Mouse (Mus musculus) skeletal muscle tissue, adult 2 months (tissue): ENCODE measurements around the gene Atp6v1e2.

Source experiments
- DNase-seq: peaks from one replicate; pipeline ENCODE4 v3.0.0-alpha.2; 2012; ENCODE audit warnings: low read depth, low spot score

Gene Atp6v1e2

DNA sequence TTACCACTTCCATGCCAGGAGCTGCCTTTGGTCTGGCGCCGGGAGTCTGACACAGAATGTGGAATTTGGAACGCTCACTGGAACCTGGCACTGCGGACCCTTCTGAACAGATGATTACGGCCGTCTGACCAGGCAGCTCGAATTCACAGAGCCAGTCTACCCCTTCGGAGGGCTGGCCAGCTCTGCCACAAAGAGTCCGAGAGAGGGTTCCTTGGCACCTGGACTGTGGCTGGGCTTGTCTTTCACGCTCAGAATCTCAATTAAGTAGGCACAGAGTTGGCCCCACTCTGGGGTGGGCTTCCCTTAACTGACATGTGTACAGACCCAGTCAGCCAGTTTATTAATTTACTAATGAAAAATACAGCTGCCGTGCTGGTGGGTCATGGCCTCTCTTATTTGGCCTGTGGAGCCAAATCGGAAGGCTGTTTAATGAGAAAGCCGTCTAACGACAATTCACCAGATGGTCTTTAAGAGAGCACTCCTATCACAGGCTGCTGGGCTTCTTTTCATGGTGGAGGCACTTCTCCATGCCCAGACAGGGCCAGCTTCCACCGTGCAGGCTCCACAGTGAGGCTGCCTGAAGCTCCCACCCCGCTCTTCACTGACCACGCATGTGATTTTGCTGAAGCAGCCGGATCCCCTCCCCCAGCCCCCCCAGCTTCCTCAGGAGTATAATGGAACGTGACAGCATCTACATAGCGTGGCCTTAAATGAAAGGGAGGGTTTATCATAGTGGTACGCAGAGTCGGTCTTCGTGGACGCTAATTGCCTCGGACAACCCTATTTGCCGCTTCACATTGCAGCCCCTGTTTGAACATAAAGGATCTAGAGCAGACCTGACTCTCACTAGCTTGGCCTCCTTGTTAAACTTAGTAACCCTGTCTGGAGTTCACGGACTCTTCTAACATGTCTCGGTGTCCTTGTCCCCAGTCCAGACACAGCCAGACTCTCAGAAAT lies at the start of gene Atp6v1e2:
Atp6v1e2 (minus strand) TSS at position 58 of the 957 bp plus-strand sequence.
- no peak for DNase-seq

- no peak for DNase-seq
Observed at GRCm38 (mm10) chr17:86997323-86997722, 49.6 kb upstream of the Atp6v1e2 start.

DNA sequence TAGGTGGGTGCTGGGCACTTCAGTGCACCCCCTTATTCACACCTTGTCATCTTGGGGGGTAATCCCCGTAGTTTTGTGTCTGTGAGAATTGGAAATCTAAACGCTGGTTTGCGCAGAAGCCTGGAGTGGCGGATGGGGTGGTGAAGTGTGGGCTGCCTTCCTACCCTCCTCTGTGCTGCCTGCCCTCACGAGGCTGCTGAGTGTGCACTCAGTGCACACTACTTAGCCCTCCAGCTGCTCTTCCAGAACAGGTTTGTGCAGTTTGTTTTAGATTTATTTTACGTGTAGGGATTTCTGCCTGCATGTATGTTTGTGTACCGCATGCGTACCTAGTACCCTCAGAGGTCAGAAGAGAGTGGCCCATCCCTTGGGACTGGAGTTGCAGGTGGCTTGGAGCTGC lies 43.6 kb upstream of the Atp6v1e2 start:
- no peak for DNase-seq

GRCm38 (mm10) chr17:86988601-86989184 lies 41.0 kb upstream of the Atp6v1e2 start:
- peak; percentile 57 for DNase-seq

DNA sequence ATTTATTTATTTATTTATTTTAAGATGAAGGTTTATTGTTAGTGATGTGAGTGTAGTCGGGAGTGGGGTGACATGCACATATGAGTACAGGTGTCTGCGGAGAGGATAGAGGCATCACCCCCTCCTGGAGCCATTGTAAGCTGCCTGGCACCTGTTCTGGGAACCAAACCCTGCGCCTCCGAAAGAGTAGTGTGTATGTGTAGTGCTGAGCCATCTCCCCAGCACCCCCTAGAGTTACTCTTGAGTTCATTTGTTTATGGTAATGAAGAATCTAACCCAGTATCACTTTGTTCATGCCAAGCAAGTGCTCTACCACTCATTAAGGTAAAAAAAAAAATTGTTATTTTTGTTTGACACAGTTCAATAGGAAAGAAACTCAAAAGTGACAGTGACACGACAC lies 40.5 kb upstream of the Atp6v1e2 start:
- DNase-seq, result no peak

GRCm38 (mm10) chr17:86986449-86987138 lies 38.9 kb upstream of the Atp6v1e2 start:
- DNase-seq, result no peak

DNA sequence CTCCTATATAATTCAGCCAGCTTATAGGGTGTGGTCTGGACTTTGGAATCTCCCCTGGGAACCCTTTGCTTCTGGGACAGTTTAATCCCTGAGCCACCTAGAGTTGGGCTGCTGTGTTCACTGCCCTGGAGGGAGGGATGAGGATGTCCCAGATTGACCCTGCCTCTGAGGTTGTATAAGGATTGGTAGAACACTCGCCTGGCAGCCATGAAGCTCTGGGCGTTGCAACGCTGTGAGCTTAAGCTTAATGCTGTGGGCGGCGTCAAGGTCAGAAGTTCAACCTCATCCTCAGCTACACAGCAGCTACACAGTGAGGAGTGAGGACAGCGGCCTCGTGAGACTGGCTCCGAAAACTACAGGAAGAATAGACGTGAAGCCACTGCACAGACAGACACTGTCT lies 34.8 kb upstream of the Atp6v1e2 start:
- DNase-seq, result peak; percentile 86

GRCm38 (mm10) chr17:86981701-86982100 lies 34.0 kb upstream of the Atp6v1e2 start:
- no peak for DNase-seq

DNA sequence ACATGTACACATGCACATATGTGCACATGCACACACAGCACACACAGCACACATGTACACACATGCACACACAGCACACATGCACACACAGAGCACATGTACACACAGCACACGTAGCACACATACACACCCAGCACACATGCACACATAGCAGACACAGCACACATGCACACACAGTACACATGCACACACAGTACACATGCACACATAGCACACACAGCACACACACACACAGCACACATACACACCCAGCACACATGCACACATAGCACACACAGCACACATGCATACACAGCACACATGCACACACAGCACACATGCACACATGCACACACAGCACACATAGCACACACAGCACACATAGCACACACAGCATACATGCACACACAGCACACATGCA lies 33.5 kb upstream of the Atp6v1e2 start:
- no peak for DNase-seq

GRCm38 (mm10) chr17:86978496-86978895 lies 30.8 kb upstream of the Atp6v1e2 start:
- DNase-seq, result no peak

DNA sequence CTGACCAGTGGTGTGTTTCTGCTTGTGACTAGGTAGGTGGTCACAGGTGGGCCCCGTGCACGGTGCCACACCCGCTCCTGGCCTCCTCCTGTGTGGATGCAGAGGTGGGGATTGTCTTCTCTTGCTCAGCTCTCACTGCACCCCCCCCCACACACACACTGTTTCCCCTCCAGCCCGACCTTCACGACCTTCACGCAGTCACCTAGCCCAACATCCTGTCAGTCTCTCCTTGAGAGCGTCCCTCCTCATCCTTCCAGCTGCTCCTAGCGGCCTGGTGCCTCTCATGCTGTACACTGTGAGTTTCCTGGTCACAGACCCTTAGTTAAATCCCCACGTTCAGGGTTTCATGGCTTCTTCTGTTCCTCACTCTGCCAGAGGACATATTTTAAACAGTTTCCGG lies 28.7 kb upstream of the Atp6v1e2 start:
- DNase-seq, result no peak

DNA sequence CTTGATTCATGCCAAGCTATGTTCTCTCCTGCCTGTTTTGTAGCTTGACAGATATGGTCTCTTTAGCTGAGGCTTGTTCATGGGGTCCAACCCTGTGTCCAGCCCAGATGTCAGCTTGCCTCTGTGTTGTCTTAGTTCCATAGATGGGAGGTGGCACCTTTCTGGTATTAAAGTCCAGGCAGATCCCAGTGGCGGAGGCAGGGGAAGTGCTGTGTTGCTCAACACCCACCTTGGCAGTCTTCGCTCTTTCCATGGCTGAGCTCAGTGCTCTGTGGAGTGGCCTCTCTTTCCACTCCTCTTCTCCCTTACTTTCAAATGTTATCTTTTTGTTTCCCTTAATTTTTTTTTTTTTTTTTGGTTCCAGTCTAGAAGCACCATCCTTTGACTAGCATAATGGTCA lies 25.4 kb upstream of the Atp6v1e2 start:
- no peak for DNase-seq

- DNase-seq, result no peak
Observed at GRCm38 (mm10) chr17:86971860-86972259, 24.2 kb upstream of the Atp6v1e2 start.

DNA sequence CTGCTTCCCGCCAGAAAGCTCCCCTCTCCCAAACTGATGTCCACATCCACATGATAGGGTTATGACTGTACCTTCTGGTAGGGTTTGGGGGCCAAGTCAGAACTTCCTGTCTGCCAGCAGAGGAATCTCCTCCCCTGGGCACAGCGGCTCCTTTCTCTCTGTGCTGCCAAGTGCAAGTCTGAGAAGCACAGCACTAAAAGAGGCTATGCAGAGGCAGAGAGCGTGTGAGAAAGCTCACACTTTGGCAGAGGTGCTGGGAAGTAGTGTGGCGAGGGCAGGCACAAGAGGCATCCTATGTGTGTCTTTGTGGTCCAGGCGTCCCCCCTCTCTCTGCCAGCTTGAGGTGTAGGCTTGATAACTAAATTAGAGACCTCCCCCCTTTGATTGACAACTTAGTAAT lies 23.3 kb upstream of the Atp6v1e2 start:
- no peak for DNase-seq

GRCm38 (mm10) chr17:86970026-86970750 lies 22.5 kb upstream of the Atp6v1e2 start:
- no peak for DNase-seq

DNA sequence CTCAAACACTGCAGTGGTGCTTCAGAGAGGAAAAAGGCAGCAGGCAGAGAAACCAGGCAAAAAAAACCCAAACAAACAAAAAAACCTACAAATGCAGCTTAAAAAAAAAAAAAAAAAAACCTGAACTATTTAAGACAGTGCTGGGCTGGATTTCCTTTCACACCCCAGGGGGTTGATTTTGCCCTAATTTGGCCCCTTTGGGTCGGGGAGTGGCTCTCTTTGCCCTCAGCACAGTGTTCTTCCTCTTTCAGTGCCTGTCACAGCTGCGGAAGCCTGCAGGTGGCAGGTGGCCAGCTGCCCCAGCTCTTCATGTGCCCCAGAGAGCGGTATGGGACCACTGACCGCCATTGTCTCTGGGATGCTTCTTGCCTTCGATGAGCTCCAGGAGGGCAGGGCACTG lies 21.9 kb upstream of the Atp6v1e2 start:
- peak; percentile 51 for DNase-seq

- DNase-seq, result peak; percentile 67
Observed at GRCm38 (mm10) chr17:86968581-86968980, 20.9 kb upstream of the Atp6v1e2 start.

DNA sequence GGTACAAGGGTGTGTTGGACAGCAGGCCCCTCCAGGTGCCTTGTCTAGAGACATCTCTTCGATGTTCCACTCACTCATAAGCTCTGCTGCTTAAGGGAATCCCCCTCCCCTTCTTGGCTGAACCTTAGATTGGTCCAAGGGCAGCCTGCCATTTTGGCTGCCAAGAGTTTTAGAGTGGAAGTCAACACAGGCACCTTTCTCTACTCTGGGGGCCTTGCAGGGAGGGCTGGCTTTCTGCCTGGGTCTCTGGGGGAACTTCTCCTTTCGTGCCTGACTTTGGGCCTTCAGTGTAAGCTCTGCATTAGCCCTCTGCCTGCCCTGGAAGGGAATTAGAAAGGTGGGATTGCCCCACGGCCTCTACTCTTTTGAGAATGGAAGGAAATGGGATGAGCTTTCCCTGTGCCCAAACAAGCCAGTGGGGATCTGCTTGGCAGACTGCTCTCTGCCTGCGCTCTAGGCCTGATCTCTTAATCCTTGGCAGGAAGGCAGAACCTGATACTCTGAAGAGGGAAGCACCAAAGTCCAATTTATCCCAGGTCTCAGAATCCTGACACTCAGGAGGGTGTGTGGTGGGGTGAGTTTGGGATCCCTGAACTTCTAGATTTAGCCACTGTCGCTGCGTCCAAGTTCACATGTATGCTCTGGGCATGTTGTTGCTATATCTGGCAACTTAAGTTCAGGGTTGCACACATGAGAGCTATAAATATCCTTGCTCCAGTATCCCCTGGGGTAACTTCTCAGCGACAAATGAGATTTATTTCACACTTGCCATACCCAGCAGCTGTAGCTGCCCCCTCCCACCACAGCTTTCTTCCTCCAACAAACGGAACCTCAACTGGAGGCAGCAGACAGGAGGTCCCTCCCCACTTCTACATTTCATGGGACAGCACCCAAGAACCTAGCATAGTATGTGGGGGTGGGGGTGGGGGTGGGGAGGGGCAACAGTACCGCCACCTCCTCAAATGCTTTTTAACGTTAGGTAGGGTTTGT lies 20.1 kb upstream of the Atp6v1e2 start:
- DNase-seq, result peak; percentile 79

DNA sequence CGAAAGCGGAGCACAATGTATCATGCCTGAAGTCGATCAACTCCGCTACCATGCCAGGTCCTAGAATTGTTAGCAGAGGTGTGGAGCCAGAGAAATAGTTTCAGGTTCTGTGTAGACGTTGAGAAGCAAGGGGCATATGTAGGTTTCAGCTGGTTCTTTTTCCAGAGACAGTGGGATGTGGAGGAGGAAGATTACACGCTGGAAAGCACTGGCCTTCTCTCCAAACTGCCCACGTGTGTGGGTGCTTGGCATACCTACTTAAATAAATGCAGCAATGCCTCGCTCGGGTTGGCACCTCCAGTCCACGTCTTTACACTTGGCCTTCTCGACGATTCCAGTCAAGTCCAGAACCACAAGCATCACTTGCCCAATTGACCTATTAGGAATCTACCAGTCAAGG lies 19.4 kb upstream of the Atp6v1e2 start:
- no peak for DNase-seq

DNA sequence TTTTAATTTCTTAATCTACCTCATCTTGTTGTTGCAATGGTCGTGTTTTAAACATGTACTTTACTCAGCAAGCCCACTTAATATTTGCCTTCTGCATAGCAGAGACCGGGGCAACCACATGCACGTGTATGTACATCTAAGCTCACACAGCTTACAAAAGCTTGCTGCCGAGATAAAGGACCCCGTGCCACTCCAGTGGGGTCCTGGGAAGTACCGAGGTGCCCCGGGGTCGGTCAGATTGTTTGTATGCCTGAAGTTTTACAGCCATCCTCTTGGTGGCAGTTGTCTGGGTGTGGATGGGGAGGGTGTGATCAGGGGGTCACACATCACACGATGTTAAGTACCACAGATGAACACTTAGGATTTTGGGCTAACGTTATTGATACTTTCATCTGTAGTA lies 18.3 kb upstream of the Atp6v1e2 start:
- DNase-seq, result no peak

GRCm38 (mm10) chr17:86965121-86965520 lies 17.4 kb upstream of the Atp6v1e2 start:
- DNase-seq, result no peak
